Mouse (Mus musculus) liver, postnatal 0 days (tissue): ENCODE results near the gene Mybl2. TPM values are rescaled to one million over a fixed set of nuclear protein-coding genes. Genes with fewer than 3 reads are reported as not detected.

Experiments
- ATAC-seq: fragments of 200-750 bp; cut with Nextera tagmentation; 2 replicates; pipeline ENCODE4 v1.8.0; 2017; ENCODE audit warnings: mild to moderate bottlenecking, moderate library complexity
- DNase-seq: peaks from one replicate; pipeline ENCODE4 v3.0.0-alpha.2; 2016
- H3K27ac ChIP-seq: fragments of 300-500 bp; sonication (generic); 2 replicates; pipeline ENCODE4 v1.5.1; 2014; ENCODE audit warnings: antibody characterized with exemption, moderate library complexity, mild to moderate bottlenecking, low read depth
- H3K27me3 ChIP-seq: fragments of 300-500 bp; sonication (generic); 2 replicates; pipeline ENCODE4 v1.6.1; 2014; ENCODE audit warnings: low read length, control low read depth, mixed read lengths; ENCODE audit not compliant: insufficient read depth
- H3K36me3 ChIP-seq: fragments of 300-500 bp; sonication (generic); replicated peaks from 2 replicates; pipeline ENCODE4 v1.6.1; 2014; ENCODE audit warnings: mild to moderate bottlenecking, control low read depth, low read length, moderate library complexity, mixed read lengths; ENCODE audit not compliant: insufficient read depth
- H3K4me1 ChIP-seq: fragments of 300-500 bp; sonication (generic); 2 replicates; pipeline ENCODE4 v1.6.1; 2014; ENCODE audit warnings: antibody characterized with exemption, mild to moderate bottlenecking, control low read depth; ENCODE audit not compliant: insufficient read depth
- H3K4me2 ChIP-seq: fragments of 300-500 bp; sonication (generic); 2 replicates; pipeline ENCODE4 v1.6.1; 2014; ENCODE audit warnings: low read depth, mild to moderate bottlenecking, low read length, moderate library complexity, mixed read lengths
- H3K4me3 ChIP-seq: fragments of 300-500 bp; sonication (generic); 2 replicates; pipeline ENCODE4 v1.5.1; 2014; ENCODE audit warnings: low read depth, low read length
- H3K9ac ChIP-seq: fragments of 300-500 bp; sonication (generic); replicated peaks from 2 replicates; pipeline ENCODE4 v1.6.1; 2014; ENCODE audit warnings: mild to moderate bottlenecking, moderate library complexity
- H3K9me3 ChIP-seq: fragments of 300-500 bp; sonication (generic); 2 replicates; pipeline ENCODE4 v1.6.1; 2016; ENCODE audit warnings: mild to moderate bottlenecking, control low read depth, low read length, mixed read lengths
- CTCF ChIP-seq: sonication (generic); IDR thresholded peaks from 2 replicates; pipeline ENCODE4 v1.5.1; 2016; ENCODE audit warnings: antibody characterized with exemption, low read depth
- EP300 ChIP-seq: IDR thresholded peaks from 2 replicates; pipeline ENCODE4 v1.6.1; 2016; ENCODE audit warnings: antibody characterized with exemption, low read depth, mild to moderate bottlenecking
- WGBS: fragments of 180-500 bp; shearing (Covaris S2); extraction: QIAGEN DNeasy Blood & Tissue Kit; methylation state at CpG from one replicate; pipeline ENCODE4 v1.1.7; 2014; ENCODE audit not compliant: insufficient replicate concordance; 5-methylcytosine and 5-hydroxymethylcytosine counted together
- polyA plus RNA-seq: library from polyadenylated mRNA; unstranded; fragments of >200 nt; fragmentation: Nextera tagmentation; extraction: Ambion mirVana; gene quantifications from 2 replicates; pipeline ENCODE4 v1.2.1, GENCODE M21; 2015

The Mybl2 gene
- polyA plus RNA-seq, 1 experiment from 2014 or later = 23.2 TPM

DNA sequence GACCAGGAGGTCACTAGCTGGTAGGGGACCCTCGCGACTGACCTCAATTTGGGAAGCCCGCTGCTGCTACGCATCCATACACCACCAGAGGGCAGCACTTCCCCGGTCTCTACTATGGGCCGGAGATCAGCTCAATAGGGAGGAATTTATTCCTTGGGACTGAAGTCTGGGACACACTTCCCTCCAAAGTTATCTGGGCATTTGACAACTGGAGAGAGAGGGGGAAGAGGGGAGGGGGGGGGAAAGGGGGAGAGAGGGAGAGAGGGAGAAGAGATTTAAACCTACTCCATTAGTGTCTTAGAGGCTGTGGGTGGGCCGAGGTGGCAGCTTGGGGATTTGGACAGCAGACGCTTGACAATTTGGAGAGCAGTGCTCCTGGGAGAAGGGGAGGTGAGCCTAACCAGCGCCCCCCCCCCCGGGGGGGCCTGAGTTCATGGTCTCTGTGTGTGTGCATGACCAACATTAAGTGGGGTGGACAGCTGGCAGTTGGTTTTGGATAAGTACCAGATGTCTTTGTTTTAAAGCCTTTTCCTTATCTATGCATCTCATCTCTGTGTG, 47.2 kb downstream of the Mybl2 start:
- TF ChIP-seq EP300 (no peak), CTCF (peak; percentile 85)
- H3K9me3 ChIP-seq = no peaks in the 10 kb centered on the region
- H3K4me1 ChIP-seq = peaks cover 7% of the 10 kb centered on the region
- no peak overlapping the region for H3K4me3 ChIP-seq
- H3K27me3 ChIP-seq = no peaks in the 10 kb centered on the region
- 12% methylated on average over 10 of the region's 10 CpGs for WGBS
- no peak overlapping the region for H3K27ac ChIP-seq
- H3K9ac ChIP-seq = no peak overlapping the region
- DNase-seq (peak; percentile 71), ATAC-seq (no peak)
- H3K4me2 ChIP-seq = no peak overlapping the region
- H3K36me3 ChIP-seq = no peaks in the 10 kb centered on the region

DNA sequence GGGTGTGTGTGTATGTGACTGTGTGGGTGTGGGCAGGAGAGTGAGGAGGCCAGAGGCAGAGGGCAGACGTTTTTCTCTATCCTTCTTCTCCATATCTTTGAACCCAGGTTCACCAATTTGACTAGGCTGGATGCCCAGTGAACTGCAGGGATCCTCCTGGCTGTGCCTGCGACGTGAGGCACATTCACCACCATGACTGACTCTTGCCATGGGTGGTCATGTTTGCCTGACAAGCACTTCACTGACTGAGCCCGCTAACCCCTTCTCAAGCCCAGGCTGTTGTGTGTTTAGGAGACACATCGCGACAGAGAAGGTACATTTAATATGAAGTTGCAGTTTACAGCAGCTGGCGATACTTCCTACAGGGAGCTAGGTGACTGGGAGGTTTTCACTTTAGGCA, 47.7 kb downstream of the Mybl2 start:
- H3K4me2 ChIP-seq = no peak overlapping the region
- no peaks in the 10 kb centered on the region for H3K9me3 ChIP-seq
- WGBS = 62% methylated on average over 7 of the region's 7 CpGs
- H3K27me3 ChIP-seq = no peaks in the 10 kb centered on the region
- H3K36me3 ChIP-seq = no peaks in the 10 kb centered on the region
- H3K4me1 ChIP-seq = peaks cover 7% of the 10 kb centered on the region
- DNase-seq = no peak
- TF ChIP-seq CTCF = no peak
- TF ChIP-seq EP300 = no peak
- no peak overlapping the region for H3K4me3 ChIP-seq
- H3K27ac ChIP-seq = no peak overlapping the region
- no peak overlapping the region for H3K9ac ChIP-seq
- ATAC-seq = no peak

DNA sequence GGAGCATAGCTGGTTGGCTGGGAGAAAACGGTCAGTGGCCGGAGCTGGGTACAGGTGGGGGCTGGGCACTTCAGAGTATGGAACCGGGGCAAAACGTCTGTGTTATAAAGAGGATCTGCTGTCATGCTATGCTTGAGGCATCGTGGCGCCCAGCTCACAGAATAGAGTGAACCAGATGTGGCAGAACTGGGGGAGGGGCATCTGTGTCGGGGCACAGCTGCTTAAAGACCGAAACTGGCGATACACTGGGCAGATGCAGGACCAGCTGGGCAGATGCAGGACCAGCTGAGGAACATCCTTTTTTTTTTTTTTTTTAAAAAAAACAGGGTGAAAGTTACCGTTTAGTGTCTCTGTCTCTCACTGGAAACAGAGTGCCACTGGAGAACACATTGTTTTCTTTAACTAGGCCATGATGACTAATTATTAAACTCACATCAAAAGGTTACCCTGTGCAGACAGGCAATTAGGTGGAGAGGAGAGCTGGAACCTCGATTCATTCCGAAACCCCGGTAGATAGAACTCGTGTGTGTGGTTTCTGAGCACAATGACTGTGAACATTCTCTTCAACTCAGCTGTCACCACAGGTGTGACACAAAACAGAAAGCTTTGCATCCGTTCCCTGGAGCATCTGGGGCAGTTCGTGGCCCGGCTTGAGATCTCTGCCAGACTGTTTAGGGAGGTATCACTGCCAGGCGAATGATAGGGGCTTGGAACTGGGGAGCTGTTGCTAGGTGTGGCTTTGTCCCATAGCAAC, 48.6 kb downstream of the Mybl2 start:
- Histone ChIP-seq H3K27me3 (no peaks in the 10 kb centered on the region), H3K9ac (no peak overlapping the region), H3K4me3 (no peak overlapping the region), H3K4me1 (peaks cover 7% of the 10 kb centered on the region), H3K36me3 (no peaks in the 10 kb centered on the region), H3K4me2 (no peak overlapping the region), H3K9me3 (no peaks in the 10 kb centered on the region), H3K27ac (no peak overlapping the region)
- DNase-seq (no peak), ATAC-seq (no peak)
- TF ChIP-seq EP300 (no peak), CTCF (no peak)
- 60% methylated on average over 18 of the region's 18 CpGs for WGBS

DNA sequence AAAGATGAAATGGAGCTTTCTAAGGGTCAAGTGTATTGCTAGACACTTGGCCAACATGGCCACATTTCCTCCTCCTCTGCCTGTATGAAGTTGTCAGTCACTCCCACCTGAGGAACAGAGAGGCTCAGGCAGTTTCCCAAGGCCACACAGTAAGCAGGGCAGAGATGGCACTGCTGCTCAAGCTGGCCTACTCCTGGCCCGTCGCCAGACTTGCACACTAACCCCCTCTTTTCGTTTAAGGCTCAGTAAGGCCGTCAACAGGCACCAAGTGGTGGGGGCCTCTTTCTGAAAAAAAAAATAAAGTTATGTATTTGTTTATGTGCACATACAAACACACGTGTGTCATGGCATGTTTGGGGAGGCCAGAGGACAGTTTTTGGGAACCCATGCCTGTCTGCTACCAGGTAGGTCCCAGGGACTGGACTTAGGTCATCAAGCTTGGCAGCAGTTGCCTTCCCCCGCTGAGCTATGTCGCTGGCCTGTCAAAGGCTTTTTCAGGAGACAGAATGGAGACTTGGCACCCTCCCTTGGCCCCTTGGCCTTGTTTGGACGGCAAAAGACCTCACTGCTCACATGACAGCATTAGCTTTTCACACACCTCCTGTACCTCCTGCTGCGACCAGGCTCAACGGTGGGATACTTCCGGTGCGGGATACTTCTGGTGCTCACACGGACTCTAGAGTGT, 49.7 kb downstream of the Mybl2 start:
- Histone ChIP-seq H3K27ac (no peak overlapping the region), H3K36me3 (no peaks in the 10 kb centered on the region), H3K4me3 (no peak overlapping the region), H3K9ac (no peak overlapping the region), H3K27me3 (no peaks in the 10 kb centered on the region), H3K4me1 (peaks cover 7% of the 10 kb centered on the region), H3K9me3 (no peaks in the 10 kb centered on the region), H3K4me2 (no peak overlapping the region)
- no peak for TF ChIP-seq EP300
- no peak for TF ChIP-seq CTCF
- 80% methylated on average over 13 of the region's 13 CpGs for WGBS
- no peak for DNase-seq
- ATAC-seq = no peak

DNA sequence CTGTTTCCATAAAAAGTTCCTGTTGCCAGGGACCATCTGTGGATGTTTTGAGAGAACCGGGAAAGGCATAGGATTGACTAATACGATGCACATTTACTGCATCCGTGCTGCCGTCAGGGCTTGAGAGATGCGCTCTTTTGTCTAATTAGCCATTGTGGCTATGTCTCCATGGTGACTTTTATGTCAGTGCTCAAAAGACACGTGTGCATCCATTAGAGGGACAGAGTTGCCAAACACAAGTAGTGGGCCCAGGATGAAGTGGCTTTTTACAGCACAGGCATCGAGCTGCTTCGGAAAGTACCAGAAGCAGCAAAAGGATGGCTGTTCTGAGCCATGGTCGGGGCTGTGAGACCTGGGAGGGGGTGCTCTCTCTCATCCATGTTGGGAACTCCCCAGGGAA, 53.9 kb downstream of the Mybl2 start:
- no peak for ATAC-seq

DNA sequence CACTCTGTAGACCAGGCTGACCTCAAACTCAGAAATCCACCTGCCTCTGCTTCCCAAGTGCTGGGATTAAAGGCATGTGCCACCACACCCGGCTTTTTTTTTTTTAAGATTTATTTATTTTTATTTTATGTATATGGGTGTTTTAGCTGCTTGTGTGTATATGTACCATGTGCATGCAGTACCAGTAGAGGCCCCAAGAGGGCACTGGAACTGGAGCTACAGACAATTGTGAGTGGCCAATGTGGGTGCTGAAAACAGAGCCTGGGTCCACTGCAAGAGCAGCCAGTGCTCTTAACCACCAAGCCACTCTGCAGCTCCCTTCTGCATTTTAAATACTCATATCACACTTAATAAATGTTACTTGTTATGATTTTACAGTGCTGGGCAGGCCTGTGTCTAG, 56.2 kb downstream of the Mybl2 start:
- Histone ChIP-seq H3K9ac (no peak overlapping the region), H3K9me3 (no peaks in the 10 kb centered on the region), H3K27ac (no peak overlapping the region), H3K27me3 (no peaks in the 10 kb centered on the region), H3K4me1 (no peaks in the 10 kb centered on the region), H3K4me2 (no peak overlapping the region), H3K4me3 (no peak overlapping the region), H3K36me3 (no peaks in the 10 kb centered on the region)
- ATAC-seq (no peak), DNase-seq (no peak)
- TF ChIP-seq EP300 = no peak
- 0 out of 2 replicates have a peak, but pooled peaks have one; percentile 16 for TF ChIP-seq CTCF
- 90% methylated on average over 1 of the region's 1 CpGs for WGBS

More for the DNA sequence above, 53.9 kb downstream of the Mybl2 start:
- no peak overlapping the region for H3K27ac ChIP-seq
- no peaks in the 10 kb centered on the region for H3K36me3 ChIP-seq
- no peak overlapping the region for H3K9ac ChIP-seq
- DNase-seq = no peak
- no peaks in the 10 kb centered on the region for H3K9me3 ChIP-seq
- H3K4me3 ChIP-seq = no peak overlapping the region
- WGBS = 86% methylated on average over 9 of the region's 9 CpGs
- no peaks in the 10 kb centered on the region for H3K27me3 ChIP-seq
- H3K4me1 ChIP-seq = no peaks in the 10 kb centered on the region
- TF ChIP-seq EP300 (no peak), CTCF (no peak)
- no peak overlapping the region for H3K4me2 ChIP-seq
